In the genomic region with DNA sequence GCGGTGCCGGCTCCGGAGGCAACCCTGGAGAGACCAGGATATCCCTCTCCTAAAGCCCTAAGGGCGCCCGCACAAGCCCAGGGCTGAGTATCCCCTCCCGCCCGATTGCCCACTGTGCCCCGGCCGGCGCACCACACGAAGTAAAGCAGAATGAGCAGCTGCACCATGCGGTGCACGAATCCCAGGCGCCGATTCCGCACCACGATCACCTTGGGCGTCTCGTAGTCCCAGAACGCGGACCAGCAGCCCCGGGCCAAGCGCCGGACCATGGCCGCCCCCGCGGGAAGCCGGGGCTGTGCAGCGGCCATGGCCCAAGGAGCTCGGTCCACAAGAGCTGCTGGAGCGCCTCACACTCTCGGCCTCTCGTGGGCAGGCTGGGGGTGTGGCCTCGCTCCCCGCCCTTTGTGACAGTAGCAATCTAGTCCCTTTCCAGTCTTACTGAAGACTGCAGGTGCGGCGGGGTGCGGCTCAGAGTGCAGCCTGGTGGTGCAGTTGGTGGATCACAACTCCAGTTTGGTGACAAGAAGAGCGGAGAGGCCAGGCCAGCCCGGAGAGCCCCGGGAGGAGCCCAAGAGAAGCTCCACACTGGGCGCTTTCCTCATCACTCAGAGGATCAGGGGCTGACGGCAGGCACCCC, we compare ENCODE assay signal across 8 mouse cellular contexts. TPM values are rescaled to one million over a fixed set of nuclear protein-coding genes. Genes with fewer than 3 reads are reported as not detected.
A peak's percentile ranks its signal among the peaks of the same experiment; 100 is the strongest.
DNase-seq lines count a peak whose midpoint lies in the region; ATAC-seq lines count a peak whose summit lies in the region.

A gene (minus strand): TSS at position 565 of the 637 bp plus-strand sequence.

- peak within 1 kb of the TSS; percentile 37 for H3K9ac ChIP-seq in embryonic facial prominence, embryonic 15.5 days
- peak within 1 kb of the TSS; percentile 58 for H3K9ac ChIP-seq in hindbrain, embryonic 12.5 days
- H3K9ac ChIP-seq in limb, embryonic 13.5 days = peak within 1 kb of the TSS; percentile 64
- H3K9ac ChIP-seq in midbrain, embryonic 11.5 days (ENCODE audit: low read length) = peak within 1 kb of the TSS; percentile 70

- H3K27me3 ChIP-seq in embryonic facial prominence, embryonic 15.5 days = peaks cover 27% of the 10 kb centered on the region
- peaks cover 38% of the 10 kb centered on the region for H3K27me3 ChIP-seq in hindbrain, embryonic 12.5 days
- peaks cover 45% of the 10 kb centered on the region for H3K27me3 ChIP-seq in limb, embryonic 13.5 days
- H3K27me3 ChIP-seq in midbrain, embryonic 11.5 days (ENCODE audit: control insufficient read depth, insufficient read depth, low read length) = peaks cover 17% of the 10 kb centered on the region

- H3K27ac ChIP-seq in embryonic facial prominence, embryonic 15.5 days (replicated peaks) = no peak within 1 kb of the TSS
- no peak within 1 kb of the TSS for H3K27ac ChIP-seq in hindbrain, embryonic 12.5 days
- no peak within 1 kb of the TSS for H3K27ac ChIP-seq in limb, embryonic 13.5 days
- no peak within 1 kb of the TSS for H3K27ac ChIP-seq in midbrain, embryonic 11.5 days (ENCODE audit: low read depth, low read length)

- peaks cover under 1% of the 10 kb centered on the region; the same call in 1 of the 2 replicates for H3K36me3 ChIP-seq in embryonic facial prominence, embryonic 15.5 days
- H3K36me3 ChIP-seq in hindbrain, embryonic 12.5 days = peaks cover 5% of the 10 kb centered on the region; the same call in 1 of the 2 replicates
- H3K36me3 ChIP-seq in limb, embryonic 13.5 days = peaks cover 15% of the 10 kb centered on the region
- H3K36me3 ChIP-seq in midbrain, embryonic 11.5 days (ENCODE audit: control insufficient read depth, insufficient read depth, low read length) = peaks cover 3% of the 10 kb centered on the region; the same call in 1 of the 2 replicates

- H3K4me3 ChIP-seq in embryonic facial prominence, embryonic 15.5 days (replicated peaks) = peak within 1 kb of the TSS; percentile 50
- peak within 1 kb of the TSS; percentile 45 for H3K4me3 ChIP-seq in hindbrain, embryonic 12.5 days
- peak within 1 kb of the TSS; percentile 49 for H3K4me3 ChIP-seq in limb, embryonic 13.5 days
- H3K4me3 ChIP-seq in midbrain, embryonic 11.5 days (ENCODE audit: low read depth, low read length) = peak within 1 kb of the TSS; percentile 45

- WGBS in embryonic facial prominence, embryonic 15.5 days = 1% methylated on average over 43 of the region's 43 CpGs
- WGBS in hindbrain, embryonic 12.5 days = 2% methylated on average over 43 of the region's 43 CpGs
- 4% methylated on average over 40 of the region's 43 CpGs for WGBS in limb, embryonic 13.5 days
- under 1% methylated on average over 43 of the region's 43 CpGs for WGBS in midbrain, embryonic 11.5 days

- no peaks in the 10 kb centered on the region for H3K9me3 ChIP-seq in embryonic facial prominence, embryonic 15.5 days (replicated peaks)
- H3K9me3 ChIP-seq in hindbrain, embryonic 12.5 days (replicated peaks) = no peaks in the 10 kb centered on the region
- no peaks in the 10 kb centered on the region for H3K9me3 ChIP-seq in limb, embryonic 13.5 days
- H3K9me3 ChIP-seq in midbrain, embryonic 11.5 days (ENCODE audit: control insufficient read depth, low read length) = no peaks in the 10 kb centered on the region

- DNase-seq in CD4-positive helper T cell, adult 2 months (ENCODE audit: low read depth, low spot score) = peak; percentile 21
- peak; percentile 61 to 85 for DNase-seq in adrenal gland, adult (ENCODE audit: inconsistent age in 2 of 2, low spot score in 1 of 2)
- peak; percentile 96 for DNase-seq in midbrain, embryonic 11.5 days (ENCODE audit: low spot score, missing footprints)
- peak; percentile 42 for DNase-seq in thymus, postnatal 14 days
- no peak for DNase-seq in layer of hippocampus, postnatal 25 days (ENCODE audit: extremely low spot score in 1 of 2, low spot score in 1 of 2)

- peaks cover 23% of the 10 kb centered on the region for H3K4me1 ChIP-seq in embryonic facial prominence, embryonic 15.5 days
- H3K4me1 ChIP-seq in hindbrain, embryonic 12.5 days = peaks cover 12% of the 10 kb centered on the region
- H3K4me1 ChIP-seq in limb, embryonic 13.5 days = peaks cover 16% of the 10 kb centered on the region
- H3K4me1 ChIP-seq in midbrain, embryonic 11.5 days (ENCODE audit: control insufficient read depth, insufficient read depth, low read length) = peaks cover 7% of the 10 kb centered on the region; the same call in 1 of the 2 replicates

- peak; percentile 41; the same call in 1 of the 2 replicates for ATAC-seq in embryonic facial prominence, embryonic 15.5 days (ENCODE audit: insufficient number of reproducible peaks, low FRiP score, low TSS enrichment, low read depth)
- peak; percentile 57 for ATAC-seq in hindbrain, embryonic 12.5 days (ENCODE audit: low FRiP score)
- ATAC-seq in limb, embryonic 13.5 days (ENCODE audit: low FRiP score, low read depth) = peak; percentile 16; the same call in 1 of the 2 replicates
- ATAC-seq in midbrain, embryonic 11.5 days (ENCODE audit: low FRiP score) = peak; percentile 72

- peak within 1 kb of the TSS; percentile 98 for H3K4me2 ChIP-seq in embryonic facial prominence, embryonic 15.5 days (replicated peaks)
- H3K4me2 ChIP-seq in hindbrain, embryonic 12.5 days (replicated peaks) = peak within 1 kb of the TSS; percentile 86
- peak within 1 kb of the TSS; percentile 85 for H3K4me2 ChIP-seq in limb, embryonic 13.5 days (replicated peaks)
- H3K4me2 ChIP-seq in midbrain, embryonic 11.5 days = peak within 1 kb of the TSS; percentile 95

RNA-seq across cellular contexts. Expression of the gene that starts here (rescaled TPM):
- 1.2 and 2.7 TPM in 2 replicates for polyA plus RNA-seq in embryonic facial prominence, embryonic 15.5 days (2015; fragmentation: Nextera tagmentation; extraction: Ambion mirVana)
- 2.1 and 3.2 TPM in 2 replicates for polyA plus RNA-seq in hindbrain, embryonic 12.5 days (2016; fragmentation: Nextera tagmentation; extraction: Ambion mirVana)
- 0.92 TPM in 2 replicates for polyA plus RNA-seq in limb, embryonic 13.5 days (2015; fragmentation: Nextera tagmentation; extraction: Ambion mirVana)
- 0.88 and 0.92 TPM in 2 replicates for polyA plus RNA-seq in midbrain, embryonic 11.5 days (2014; fragmentation: Nextera tagmentation; extraction: Ambion mirVana)
- total RNA-seq in layer of hippocampus, postnatal 25 days (2021) = under 1 TPM in 1 of 2 experiments, not detected in 1; 0.75 TPM

Comparison
In these comparisons a context has a peak if more than half of its experiments do, and no peak if none do; other contexts are left out.
1. Peak in ATAC-seq, H3K4me3 ChIP-seq, H3K9ac ChIP-seq and H3K4me2 ChIP-seq in limb, embryonic 13.5 days; RNA of the gene not detected or under 1 TPM.
2. Peak in DNase-seq, ATAC-seq, H3K4me3 ChIP-seq, H3K9ac ChIP-seq and H3K4me2 ChIP-seq in midbrain, embryonic 11.5 days; RNA of the gene not detected or under 1 TPM.
3. DNase-seq: peak in CD4-positive helper T cell, adult 2 months (single experiment), adrenal gland, adult (2 of 2) and thymus, postnatal 14 days (single experiment); none in layer of hippocampus, postnatal 25 days (0 of 2).
4. ATAC-seq: peak in every context shown above with its lines; median percentile 72 in midbrain, embryonic 11.5 days; 57 in hindbrain, embryonic 12.5 days; 41 in embryonic facial prominence, embryonic 15.5 days; 16 in limb, embryonic 13.5 days.
5. Peak in every context shown above with its lines, with median percentiles within 50 percentile points of each other: H3K4me2 ChIP-seq, H3K4me3 ChIP-seq and H3K9ac ChIP-seq.